Mouse (Mus musculus) neural tube, embryonic 13.5 days (tissue): ENCODE results near the gene Cers3. TPM values are rescaled to one million over a fixed set of nuclear protein-coding genes. Genes with fewer than 3 reads are reported as not detected.

Experiments used
- ATAC-seq: fragments of 200-750 bp; cut with Nextera tagmentation; 2 replicates; pipeline ENCODE4 v1.8.0; 2017; ENCODE audit warnings: low read depth, mild to moderate bottlenecking, moderate TSS enrichment, moderate library complexity
- H3K27ac ChIP-seq: fragments of 300-500 bp; sonication (generic); replicated peaks from 2 replicates; pipeline ENCODE4 v1.5.1; 2015; ENCODE audit warnings: moderate library complexity, mild to moderate bottlenecking, inconsistent platforms
- H3K27me3 ChIP-seq: fragments of 300-500 bp; sonication (generic); 2 replicates; pipeline ENCODE4 v1.6.1; 2015; ENCODE audit warnings: mild to moderate bottlenecking, inconsistent platforms
- H3K36me3 ChIP-seq: fragments of 300-500 bp; sonication (generic); 2 replicates; pipeline ENCODE4 v1.6.1; 2015; ENCODE audit warnings: mild to moderate bottlenecking, inconsistent platforms
- H3K4me1 ChIP-seq: fragments of 300-500 bp; sonication (generic); replicated peaks from 2 replicates; pipeline ENCODE4 v1.6.1; 2015; ENCODE audit warnings: inconsistent platforms
- H3K4me2 ChIP-seq: fragments of 300-500 bp; sonication (generic); 2 replicates; pipeline ENCODE4 v1.6.1; 2015; ENCODE audit warnings: inconsistent platforms, mild to moderate bottlenecking, moderate library complexity
- H3K4me3 ChIP-seq: fragments of 300-500 bp; sonication (generic); 2 replicates; pipeline ENCODE4 v1.5.1; 2015; ENCODE audit warnings: mild to moderate bottlenecking, inconsistent platforms
- H3K9ac ChIP-seq: fragments of 300-500 bp; sonication (generic); 2 replicates; pipeline ENCODE4 v1.6.1; 2015; ENCODE audit warnings: moderate library complexity, mild to moderate bottlenecking, inconsistent platforms
- H3K9me3 ChIP-seq: fragments of 300-500 bp; sonication (generic); 2 replicates; pipeline ENCODE4 v1.6.1; 2016; ENCODE audit warnings: inconsistent platforms
- WGBS: fragments of 180-500 bp; shearing (Covaris S2); methylation state at CpG from one replicate; pipeline ENCODE4 v1.1.7; 2015; 5-methylcytosine and 5-hydroxymethylcytosine counted together
- polyA plus RNA-seq: library from polyadenylated mRNA; unstranded; fragments of >200 nt; fragmentation: Nextera tagmentation; extraction: Ambion mirVana; gene quantifications from 2 replicates; pipeline ENCODE4 v1.2.1, GENCODE M21; 2015

Cers3 gene
- polyA plus RNA-seq, 1 experiment from 2014 or later = 0.33 TPM

DNA sequence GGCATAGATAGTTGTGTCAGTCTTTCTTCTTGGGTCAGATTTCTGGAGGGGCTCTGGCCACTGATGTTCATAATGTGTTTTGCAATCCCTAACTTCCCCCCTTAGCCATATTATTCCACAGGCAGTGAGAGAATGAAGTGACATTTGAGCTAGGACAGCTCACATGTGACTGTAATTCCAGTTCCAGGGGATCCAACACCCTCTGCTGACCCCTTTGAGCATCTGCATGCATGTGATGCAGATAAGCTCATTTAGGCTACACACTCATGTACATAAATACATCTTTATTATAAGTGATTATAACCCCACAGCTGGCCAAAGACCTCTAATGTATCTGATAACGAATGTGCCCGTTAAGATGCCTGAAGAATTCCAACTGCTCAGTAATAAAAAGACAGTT is 129.9 kb downstream of the Cers3 start:
- H3K36me3 ChIP-seq = no peaks in the 10 kb centered on the region
- H3K27ac ChIP-seq = no peak overlapping the region
- H3K27me3 ChIP-seq = no peaks in the 10 kb centered on the region
- no peak overlapping the region for H3K4me3 ChIP-seq
- no peak overlapping the region for H3K4me2 ChIP-seq
- peaks cover 14% of the 10 kb centered on the region for H3K4me1 ChIP-seq
- ATAC-seq = no peak
- WGBS = 94% methylated on average over 2 of the region's 2 CpGs
- H3K9me3 ChIP-seq = no peaks in the 10 kb centered on the region
- no peak overlapping the region for H3K9ac ChIP-seq

Other genes with a start within 250 kb of the Cers3 start
- gene Asb7, start 53.9 kb upstream of the Cers3 start, polyA plus RNA-seq = 17.1 and 17.2 TPM in 2 replicates
- gene Lins1, start 53.6 kb upstream of the Cers3 start, polyA plus RNA-seq = 14.8 and 20.1 TPM in 2 replicates
- 5.9 and 6.4 TPM in 2 replicates for gene Adamts17, start 96.2 kb downstream of the Cers3 start, polyA plus RNA-seq